Mouse (Mus musculus): Measurements from ENCODE around the gene Rnf181.

Gene Rnf181

DNA sequence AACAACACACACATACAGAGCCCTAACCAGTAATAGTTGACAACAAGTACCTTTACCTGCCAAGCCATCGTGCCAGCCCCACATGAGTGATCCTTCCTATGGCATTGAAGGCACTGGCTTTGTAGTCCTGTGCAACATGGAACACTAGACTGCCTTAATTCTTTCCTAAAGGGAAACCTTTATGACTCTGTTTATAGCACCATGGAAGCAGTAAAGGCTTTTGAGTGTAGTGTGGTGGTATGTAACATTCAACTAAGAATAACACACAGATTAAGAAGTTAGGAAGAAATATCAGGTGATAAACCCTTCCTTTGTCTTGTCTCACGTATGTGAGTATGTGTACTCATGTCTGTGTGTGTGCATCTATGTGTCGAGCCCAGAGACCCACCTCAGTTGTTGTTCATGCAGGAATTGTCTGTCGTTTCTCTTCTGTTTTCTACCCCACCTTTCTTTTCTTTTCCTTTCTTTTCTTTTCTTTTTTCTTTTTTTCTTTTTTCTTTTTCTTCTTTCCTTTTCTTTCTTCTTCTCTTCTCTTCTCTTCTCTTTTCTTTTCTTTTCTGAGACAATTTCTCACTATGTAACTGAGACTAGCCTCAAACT is at the start of gene Rnf181:
TSS of gene Rnf181 (minus strand) at position 113 of the 600 bp plus-strand sequence.
- no peak for DNase-seq

DNA sequence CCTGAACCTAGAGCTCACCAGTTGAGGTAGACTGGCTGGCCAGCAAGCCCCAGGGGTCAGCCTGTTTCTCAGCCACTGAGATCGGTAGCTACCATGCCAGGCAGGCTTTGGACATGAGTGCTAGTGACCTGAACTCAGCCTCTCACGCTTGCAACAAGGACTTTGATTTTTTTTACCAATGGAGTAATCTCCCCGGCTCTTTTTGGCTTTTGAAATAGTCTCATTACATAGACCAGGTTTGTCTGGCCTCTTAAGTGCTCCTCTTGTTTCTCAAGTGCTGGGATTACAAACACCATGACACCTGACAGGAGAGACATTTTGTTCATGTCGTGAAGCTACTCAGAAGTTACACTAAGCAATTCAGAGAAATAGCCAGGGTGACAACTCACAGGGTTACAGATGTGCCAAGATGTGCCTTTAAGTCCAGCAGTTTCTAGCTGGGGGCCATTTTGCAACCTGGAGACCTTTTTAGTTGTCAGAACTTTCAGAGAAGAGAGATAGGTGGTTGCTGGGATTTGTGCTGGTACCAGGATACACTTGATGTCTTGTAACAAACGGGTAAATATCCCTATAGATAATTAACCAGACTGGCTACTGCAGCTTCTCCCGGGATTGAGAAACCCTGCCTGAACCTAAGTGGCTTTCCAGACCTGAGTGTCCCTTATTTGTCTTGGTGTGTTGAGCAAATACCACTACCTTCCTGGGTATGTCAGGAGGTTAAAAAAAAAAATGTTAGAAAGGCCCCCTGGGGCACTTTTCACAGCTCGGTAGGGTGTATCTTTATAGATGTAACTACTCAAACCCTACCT is 49.4 kb upstream of the Rnf181 start:
- no peak for DNase-seq

DNA sequence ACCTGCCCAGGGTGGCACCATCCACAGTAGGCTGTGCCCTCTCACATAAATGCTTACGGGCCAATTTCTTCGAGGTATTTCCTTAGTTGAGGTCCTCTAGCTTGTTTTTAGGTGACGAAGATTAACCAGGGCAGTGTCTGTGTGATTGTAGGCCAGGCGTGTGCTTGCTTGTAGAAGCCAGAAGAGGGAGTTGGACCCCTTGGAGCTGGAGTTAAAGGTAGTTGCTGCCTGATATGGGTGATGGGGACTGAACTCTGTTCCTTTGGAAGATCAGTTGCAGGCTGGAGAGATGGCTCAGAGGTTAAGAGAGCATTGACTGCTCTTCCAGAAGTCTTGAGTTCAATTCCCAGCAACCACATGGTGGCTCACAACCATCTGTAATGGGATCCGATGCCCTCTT is 48.4 kb upstream of the Rnf181 start:
- DNase-seq, result no peak

DNA sequence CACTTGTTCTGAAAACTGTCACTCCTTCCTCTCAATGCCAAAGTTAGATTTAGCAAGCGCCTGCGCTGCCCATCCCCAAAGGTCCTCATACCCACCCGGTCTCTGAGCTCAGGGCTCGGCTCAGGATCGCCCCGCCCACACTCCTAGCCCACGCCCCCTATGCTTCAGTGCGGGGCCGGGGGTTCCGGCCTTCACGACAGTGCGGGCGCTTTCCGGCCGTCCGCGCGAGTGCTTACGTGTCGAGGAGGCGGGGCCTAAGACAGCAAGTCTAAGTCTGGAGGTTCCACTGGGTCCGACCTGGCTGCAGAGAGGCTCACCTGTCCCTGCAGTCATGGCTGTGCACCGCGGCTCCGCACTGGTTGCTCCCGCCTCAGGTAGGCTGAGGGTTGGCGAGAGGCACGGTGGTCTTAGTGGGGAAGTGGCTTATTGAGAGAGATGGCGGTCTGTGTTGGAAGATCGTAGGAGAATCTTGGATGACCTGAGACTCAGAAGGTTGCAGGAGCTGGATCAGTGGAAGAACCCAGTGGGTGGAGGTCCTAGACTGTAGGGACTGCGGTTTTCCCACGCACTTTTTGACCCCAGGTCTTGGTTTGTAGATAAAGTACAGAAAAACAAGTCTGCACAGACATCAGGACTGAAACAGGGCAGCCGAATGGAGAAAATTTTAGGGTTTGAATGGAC is 47.5 kb upstream of the Rnf181 start, which contains the start of gene Ggcx:
TSS of gene Ggcx (plus strand) at position 233 of the 681 bp plus-strand sequence.
- peak; percentile 97 for DNase-seq

DNA sequence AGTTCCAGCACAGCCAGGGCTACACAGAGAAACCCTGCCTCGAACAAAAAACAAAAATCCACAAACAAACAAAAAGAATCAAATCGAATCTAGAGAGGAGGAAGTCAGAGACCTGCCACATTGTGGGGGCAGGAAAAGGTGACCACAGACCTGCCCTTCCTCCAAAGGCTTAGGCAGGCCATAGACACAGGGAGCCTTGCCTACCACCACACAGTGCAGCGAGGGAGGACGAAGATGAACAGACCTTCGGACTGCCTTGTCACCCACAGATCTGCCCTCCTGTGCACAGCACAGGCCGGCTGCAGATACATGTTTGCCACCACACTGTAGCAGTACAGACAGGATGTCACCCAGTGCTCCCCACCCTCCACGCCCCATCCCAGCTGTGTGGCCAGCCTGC is 43.8 kb upstream of the Rnf181 start:
- no peak for DNase-seq

DNA sequence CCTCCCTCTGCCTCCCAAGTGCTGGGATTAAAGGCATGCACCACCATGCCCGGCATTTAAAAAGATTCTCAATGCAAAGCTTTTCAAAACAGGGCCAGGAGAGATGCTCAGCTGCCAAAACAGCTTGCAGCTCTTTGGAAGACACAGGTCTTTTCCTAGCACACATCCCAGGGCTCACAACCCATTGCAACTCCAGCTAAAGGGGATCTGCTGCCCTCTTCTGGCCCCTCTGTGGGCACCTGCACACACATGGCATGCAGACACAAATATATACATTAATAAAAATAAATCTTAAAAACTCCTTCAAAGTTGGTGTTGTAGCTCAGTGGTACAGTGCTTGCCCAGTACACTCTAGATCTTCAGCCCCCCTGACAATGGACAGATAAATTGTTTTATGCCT is 43.2 kb upstream of the Rnf181 start:
- no peak for DNase-seq

DNA sequence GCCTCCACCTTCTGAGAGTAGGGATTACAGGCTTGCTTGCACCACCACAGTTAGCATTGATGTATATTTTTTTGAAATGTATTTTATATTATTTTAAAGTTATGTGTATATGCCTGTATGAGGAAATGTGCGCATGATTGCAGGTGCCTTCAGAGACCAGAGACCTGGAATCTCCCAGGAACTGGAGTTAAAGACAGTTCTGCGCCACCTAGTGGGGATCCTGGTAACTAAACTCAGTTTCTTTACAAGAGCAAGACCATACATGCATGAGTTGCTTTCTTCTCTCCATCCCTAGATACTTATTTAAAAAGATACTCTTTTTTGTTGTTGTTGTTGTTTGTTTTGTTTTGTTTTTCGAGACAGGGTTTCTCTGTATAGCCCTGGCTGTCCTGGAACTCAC is 42.8 kb upstream of the Rnf181 start:
- peak; percentile 84 for DNase-seq

DNA sequence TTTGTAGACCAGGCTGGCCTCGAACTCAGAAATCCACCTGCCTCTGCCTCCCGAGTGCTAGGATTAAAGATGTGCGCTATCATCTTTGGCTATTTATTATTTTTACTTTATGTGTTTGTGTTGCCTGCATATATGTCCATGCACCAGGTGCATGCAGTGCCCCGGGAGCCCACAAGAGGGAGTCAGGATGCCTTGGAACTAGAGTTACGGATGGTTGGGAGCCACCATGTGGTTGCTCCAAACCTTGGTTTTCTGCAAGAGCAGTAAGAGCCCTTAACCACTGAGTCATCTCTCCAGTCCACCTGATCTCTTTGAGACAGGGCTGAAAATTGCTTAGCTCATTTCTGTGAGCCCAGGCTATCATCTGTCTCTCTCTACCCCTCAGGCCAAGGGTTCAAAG is 40.4 kb upstream of the Rnf181 start:
- peak; percentile 90 for DNase-seq

DNA sequence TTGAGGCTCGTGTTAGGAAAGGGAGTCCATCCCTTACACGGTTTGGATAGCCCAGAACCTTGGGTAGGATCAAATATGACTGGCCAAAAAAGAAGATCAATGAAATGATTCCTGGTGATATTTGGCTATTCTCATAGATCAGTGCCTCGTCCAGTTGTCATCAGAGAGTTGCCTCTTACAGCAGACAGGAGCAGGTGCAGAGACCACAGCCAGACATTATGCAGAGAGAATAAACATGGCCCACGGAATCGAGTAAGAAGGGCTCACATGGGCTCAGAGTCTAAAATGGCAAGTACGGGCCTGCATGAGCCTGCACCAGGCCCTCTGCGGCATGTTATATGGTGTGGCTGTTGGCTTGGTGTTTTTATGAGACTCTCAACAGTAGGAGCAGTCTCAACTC is 38.6 kb upstream of the Rnf181 start:
- no peak for DNase-seq

DNA sequence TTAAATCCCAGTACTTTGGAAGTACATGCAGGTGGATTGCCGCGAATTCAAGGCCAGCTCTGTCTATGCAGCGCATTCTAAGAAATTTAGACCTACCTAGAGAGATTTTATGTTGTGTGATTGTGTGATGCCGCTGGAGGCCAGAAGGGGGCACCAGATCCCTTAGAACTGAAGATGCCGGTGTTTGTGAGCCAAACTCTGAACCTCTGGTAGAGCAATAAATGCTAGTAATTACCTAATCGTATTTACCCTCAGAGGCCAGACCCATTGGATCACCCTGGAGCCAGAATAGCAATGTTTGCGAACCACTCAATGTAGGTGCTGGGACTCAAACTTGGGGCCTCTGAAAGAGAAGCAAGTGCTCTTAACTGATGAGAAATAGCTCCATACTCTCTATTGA is 35.1 kb upstream of the Rnf181 start:
- DNase-seq, result peak; percentile 74

DNA sequence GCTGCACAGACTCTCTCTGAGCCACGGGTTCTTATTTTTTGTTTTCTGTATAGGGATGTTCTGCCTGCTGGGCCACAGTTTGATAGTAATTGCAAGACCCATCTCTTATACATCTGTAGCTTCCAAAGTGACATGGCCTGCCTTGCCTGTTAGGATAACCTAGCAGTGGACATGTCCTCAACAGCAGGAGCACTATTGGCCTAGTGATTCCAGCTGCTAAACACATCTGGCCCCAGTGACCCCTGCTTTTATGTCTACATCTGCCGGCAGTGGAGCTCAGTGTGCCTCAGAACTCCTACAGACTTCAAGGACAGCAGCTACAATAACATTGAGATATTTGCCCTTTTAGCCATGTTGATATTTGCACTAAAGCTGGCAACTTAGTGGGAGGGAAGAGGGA is 33.2 kb upstream of the Rnf181 start:
- no peak for DNase-seq

DNA sequence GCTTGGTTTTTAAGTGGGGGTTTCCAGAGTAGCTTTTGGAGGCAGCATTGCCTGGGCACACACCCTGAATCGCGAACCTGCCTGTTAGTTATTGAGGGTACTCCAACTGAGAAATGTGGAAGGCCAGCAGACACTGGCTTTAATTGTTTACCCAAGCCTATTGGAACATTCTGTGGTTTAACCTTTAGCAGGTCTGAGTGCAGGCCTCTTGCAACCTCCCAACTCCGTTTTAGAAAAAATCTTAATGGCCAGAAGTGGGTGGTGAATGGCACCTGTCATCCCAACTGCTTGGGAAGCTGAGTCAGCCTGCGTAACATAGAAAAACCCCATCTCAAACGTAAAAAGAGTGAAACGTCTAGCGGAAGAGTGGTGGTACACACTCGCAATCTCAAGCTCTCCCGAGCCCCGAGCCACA is 30.1 kb upstream of the Rnf181 start:
- DNase-seq, result no peak

DNA sequence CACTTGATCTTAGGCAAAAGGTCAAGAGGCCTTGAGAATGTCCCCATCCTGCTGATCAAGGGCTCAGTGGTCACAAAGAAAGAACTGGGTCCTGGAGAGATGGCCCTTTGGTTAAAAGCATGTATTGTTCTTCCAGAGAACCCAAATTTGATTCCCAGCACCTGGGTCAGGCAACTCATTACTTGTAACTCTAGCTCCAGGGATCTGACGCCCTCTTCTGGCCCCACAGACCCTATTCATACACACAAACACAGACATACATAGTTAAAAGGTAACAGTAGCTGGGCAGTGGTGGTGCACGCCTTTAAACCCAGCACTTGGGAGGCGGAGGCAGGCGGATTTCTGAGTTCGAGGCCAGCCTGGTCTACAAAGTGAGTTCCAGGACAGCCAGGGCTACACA is 25.6 kb upstream of the Rnf181 start:
- DNase-seq, result no peak

DNA sequence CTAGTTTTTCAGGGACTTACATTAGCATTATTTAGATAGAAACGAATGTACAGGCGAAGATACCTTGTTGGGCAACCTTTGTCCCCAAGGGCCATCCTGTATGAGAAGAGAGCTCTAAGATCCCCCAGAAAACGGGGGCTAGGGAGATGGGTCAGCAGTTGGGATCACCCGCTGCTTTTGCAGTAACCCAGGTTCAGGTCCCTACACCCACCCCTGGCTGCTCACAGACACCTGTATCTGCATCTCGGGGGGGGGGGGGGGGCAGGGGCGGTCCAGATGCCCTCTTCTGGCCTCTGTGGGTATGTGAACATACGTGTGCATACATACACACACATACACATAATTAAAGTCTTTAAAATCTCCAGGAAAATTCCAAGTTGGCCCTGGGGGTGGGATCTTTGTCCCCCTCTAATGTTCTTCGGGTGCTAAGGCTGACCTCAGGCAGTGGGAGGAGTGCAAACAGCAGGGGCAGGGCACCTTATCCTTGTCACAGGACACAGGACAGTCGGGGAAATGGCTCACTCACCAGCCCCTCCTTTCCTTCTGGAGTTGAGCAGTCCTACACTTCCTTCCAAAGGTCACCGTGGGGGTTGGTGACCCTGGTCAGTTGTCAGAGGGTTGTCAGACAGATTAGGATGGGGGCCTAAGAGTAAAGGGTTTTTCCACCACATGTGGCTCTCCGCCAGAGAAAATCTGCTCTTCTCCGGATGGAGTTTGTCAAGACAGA is 24.2 kb upstream of the Rnf181 start:
- DNase-seq, result peak; percentile 20

DNA sequence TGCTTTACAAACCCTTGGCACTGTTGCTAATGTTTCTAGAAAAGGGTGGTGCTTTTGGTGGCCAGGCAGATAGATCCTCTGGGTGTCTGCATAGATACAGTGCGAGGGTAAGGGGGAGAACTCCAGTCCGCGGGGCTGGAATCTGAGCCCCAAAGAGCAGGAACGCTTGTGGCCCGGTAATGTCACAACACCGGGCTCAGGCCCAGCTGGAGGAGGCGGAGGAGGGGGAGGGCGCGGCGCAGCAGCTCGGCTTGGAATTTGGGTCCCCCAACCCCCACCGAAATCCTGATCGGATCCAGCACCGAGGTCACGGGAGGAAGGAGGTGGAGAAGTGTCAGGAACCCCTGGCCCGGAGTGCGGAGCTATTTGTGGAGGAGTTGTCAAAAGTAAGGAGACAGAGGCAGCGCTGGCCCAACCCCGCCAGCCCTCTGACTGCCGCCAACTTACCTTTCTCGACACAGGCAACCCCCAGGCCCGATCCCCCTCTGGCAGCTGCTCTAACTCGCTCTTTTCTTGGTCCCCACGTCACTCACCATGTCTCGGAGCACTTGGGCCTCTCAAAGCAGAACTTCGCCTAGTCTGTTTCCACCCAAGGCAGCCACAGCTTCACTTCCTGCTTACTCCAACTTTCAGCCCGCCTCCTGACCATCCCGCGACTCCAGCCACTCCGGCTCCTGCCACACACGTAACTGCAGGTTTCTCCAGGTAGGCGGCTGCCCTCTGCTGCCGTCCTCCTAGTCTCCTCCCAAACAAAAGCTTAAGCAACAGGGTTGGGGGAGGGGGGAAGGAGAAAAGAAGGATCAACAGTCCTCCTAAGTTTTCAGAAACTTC is 23.4 kb upstream of the Rnf181 start, which contains the start of gene Vamp8:
TSS of gene Vamp8 (minus strand) at position 763 of the 831 bp plus-strand sequence.
- peak; percentile 63 for DNase-seq

DNA sequence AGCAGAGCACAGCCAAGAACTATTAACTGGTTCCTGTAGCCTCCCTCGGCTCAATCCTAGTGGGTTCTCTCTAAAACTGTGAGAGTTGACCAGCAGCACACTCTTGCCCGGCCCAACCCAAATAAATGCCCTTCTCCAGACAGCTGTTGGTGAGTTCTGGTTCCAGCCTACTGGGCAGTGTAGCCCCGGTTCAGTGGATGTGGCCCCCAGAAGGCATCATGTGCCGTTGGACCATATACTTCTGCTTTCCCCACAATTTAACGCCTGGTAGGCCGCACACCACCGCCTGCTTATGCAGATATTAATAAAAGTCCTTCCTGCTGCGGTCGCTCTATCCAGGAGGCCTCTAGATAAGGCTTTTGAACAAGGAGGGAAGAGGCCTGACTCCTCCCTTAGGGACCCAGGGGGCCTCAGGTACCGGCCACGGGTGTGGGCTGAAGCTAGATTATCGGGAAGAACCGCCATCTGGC is 22.8 kb upstream of the Rnf181 start:
- DNase-seq, result no peak

DNA sequence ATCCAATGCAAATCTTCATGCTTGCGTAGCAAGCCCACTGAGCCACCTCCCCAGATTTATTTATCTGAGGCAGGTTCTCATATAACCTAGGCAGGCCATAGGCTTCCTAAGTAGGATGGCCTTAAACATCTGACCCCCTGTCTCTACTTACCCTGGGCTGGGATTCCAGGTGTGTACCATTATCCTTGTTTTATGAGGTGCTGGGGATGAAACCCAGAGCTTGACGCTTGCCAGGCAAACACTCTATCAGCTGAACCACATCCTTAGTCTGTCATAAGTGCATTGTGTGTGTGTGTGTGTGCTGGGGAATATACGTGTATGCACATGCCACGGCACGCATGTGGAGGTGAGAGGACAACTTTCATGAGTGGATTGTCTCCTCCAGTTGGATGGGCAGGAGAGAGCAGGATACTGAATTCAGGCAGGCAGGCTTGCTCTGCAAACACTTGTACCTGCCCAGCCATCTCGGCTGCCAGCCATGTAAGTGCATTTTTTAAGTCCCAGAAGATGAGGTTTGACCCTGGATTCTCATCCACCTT is 22.1 kb upstream of the Rnf181 start:
- DNase-seq, result no peak

DNA sequence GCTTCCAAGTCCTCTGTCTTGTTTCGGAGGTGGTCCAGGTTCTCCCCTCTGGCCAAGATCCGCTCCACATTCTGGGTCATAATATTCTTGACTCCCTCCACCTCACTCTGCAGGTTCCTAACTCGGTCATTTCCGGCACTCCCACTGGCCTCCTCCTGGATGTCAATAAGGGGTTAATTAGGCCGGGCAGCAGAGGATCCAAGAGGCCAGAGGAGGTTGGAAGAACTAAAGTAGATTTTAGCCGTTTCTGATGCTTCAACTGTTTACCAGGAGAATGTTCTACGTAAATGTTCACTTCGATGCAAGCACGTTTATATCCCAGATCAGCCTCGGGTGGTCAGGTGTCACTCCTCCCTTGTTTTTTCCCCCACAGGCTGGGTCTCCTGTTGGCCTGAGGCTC is 21.5 kb upstream of the Rnf181 start:
- DNase-seq, result no peak

DNA sequence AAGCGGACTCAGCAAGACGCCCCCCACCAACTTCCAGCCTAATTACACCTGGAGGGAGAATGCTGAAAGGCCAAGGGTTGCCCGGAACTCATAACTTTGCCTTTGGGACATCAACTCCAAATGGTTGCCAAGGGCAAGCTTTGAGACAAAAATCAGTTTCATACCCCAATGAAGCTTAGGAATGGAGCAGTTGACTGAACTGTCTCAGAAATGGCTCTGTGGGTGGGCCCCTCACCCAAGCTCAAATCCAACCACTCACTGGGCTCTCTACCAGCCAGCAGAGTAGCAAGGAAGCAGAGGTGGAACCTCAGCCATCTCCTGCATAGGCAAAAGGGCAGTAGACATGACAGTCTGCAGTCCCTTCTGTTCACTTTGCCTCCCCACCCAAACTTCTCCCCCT is 21.1 kb upstream of the Rnf181 start:
- no peak for DNase-seq

DNA sequence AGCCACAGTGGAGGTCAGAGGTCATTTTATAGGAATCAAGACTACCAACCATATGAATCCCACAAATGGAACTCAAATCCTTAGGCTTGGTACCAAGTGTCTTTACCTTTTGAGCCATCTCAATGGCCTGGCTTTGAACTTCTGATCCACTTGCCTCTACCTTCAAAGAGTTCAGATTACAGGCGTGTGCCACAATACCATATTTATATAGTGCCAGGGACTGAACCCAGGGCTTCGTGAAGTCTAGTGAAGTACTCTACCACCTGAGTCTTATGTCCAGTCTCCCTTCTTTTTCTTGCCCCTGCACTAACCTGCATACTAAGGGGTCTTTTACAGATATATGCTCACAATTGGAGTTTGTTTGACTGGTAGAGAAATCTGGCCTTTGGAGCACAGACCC is 19.8 kb upstream of the Rnf181 start:
- no peak for DNase-seq

DNA sequence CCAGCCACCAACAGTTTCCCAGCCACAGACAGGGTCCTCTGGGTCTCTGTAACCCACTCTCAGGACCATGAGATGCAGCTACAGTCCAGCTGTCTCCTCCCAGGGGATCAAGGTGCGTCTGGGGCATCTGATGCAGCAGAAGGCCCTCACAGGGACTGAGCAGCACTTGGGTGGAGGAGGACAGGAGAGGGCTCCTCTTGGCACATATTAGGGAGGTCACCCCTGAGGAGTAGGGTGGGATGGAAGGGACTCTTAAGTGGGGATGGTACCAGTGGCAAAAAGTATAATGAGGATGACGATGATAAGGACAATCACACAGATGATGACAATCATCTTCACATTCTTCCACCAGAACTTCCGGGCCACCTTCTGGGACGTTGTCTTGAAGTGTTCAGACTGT is 18.5 kb upstream of the Rnf181 start:
- DNase-seq, result no peak

DNA sequence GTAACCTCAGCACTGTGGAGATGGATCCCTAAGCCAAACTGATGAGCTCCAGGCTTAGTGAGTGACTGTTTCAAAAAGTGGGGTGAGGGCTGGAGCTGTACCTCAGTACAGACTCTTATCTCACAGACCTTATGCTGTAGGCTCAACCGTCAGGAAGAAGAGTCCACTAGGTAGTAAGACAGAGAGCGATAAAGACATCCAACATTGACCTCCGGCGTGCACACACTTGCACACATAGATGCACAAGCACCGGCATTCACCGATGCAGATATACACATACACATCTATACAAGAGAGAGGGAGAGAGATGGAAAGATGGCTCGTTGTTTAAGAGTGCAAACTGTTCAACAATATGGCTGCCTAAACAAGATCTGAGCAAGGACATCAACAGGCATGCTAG is 17.2 kb upstream of the Rnf181 start:
- no peak for DNase-seq

All from retina, postnatal 1 day (tissue).